Mouse (Mus musculus): ENCODE results near the gene Mrpl21. TPM values are rescaled to one million over a fixed set of nuclear protein-coding genes. Genes with fewer than 3 reads are reported as not detected.

The Mrpl21 gene
- 54.9 and 65.9 TPM in 2 replicates for total RNA-seq (2014; rRNA removed; ENCODE audit: low replicate concordance)
- 105 and 113 TPM in 2 replicates for polyA plus RNA-seq (2015; fragmentation: Nextera tagmentation; extraction: Ambion mirVana)

DNA sequence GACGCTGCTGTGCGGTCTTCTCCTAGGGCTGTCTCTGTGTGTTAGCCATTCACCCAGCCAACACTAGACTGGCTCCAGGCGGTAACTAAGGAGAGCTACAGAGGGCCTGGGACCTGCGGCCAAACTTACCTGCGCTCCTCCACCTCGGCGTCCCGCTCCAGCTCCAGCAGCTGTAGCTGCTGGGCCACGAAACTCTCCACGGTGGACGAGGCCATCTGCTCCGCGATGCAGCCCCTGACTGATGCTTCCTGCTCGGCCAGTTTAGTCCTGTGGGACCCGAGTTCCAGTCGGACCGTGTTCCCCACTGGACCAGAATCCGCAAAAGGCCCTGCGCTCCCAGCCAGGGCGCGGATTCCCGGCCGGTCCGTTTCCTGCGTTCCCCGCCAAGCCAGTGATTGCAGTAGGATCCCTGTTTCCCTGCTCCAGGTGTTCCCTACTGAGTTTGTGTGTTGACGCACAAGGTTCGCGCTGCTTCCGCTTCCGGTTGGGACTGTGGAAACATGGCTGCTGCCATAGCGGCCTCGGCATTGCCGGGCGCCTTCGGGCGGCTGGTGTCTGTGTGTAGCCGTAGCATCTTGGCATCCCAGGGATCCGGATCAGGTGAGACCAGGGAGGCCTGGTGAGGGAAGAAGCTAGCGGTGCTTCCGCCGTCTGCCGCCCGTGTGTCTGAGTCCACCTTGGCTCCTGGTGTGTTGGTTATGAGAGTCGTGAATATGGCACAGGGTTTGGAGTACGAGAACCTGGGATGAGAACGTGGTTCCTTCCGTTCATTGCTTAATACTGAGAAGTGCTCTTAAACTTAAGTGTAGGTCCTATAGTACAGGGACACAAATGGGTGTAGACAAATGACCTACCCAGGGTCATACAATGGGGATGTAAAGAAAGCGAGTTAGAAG is at the start of gene Mrpl21, which contains the start of gene Ighmbp2:
Gene Mrpl21 (plus strand): TSS at position 330 of the 896 bp plus-strand sequence.
Gene Ighmbp2 (minus strand): TSS at position 446 of the 896 bp plus-strand sequence.
- TF ChIP-seq EP300 (IDR thresholded peaks at IDR 0.05; ENCODE audit: low read depth) (0 out of 2 replicates have a peak, but pooled peaks have one; percentile 27), CTCF (IDR thresholded peaks at IDR 0.05; ENCODE audit: low read depth) (no peak)

DNA sequence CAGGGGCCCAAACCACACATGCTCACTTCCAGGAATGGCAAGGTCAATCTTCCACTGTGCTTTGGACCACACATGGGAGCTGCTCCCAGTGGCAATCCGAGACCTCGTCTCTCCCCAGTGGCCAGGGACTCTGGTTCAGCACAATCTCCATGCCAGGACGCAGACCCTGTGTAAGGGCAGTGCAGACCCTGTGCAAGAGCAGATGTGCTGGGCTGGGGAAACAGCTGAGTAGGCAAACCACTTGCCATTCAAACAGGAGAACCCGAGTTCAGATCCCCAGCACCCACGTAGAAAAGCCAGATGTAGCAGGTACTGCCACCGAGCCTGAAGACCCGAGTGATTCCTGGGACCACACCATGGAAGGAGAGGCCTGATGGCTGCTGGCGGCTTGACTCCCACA is 22.7 kb upstream of the Mrpl21 start:
- Histone ChIP-seq H3K27me3 (ENCODE audit: control insufficient read depth, insufficient read depth, low read length) (no peaks in the 10 kb centered on the region), H3K36me3 (replicated peaks; ENCODE audit: control insufficient read depth, insufficient read depth, low read length) (peaks cover 30% of the 10 kb centered on the region), H3K4me3 (ENCODE audit: low read depth, low read length) (no peak overlapping the region), H3K9me3 (replicated peaks; ENCODE audit: control insufficient read depth, low read length) (no peaks in the 10 kb centered on the region), H3K27ac (ENCODE audit: low read depth) (no peak overlapping the region), H3K4me2 (ENCODE audit: low read depth, low read length) (no peak overlapping the region), H3K4me1 (ENCODE audit: control insufficient read depth, insufficient read depth) (no peaks in the 10 kb centered on the region), H3K9ac (replicated peaks; ENCODE audit: low read depth, low read length) (no peak overlapping the region)
- TF ChIP-seq EP300 (IDR thresholded peaks at IDR 0.05; ENCODE audit: low read depth) (no peak), CTCF (IDR thresholded peaks at IDR 0.05; ENCODE audit: low read depth) (no peak)
- ATAC-seq (ENCODE audit: insufficient read depth, low read depth) (no peak), DNase-seq (ENCODE audit: low spot score) (no peak)
- 84% methylated on average over 8 of the region's 8 CpGs for WGBS

More for the DNA sequence above, at the start of gene Mrpl21, which contains the start of gene Ighmbp2:
- under 1% methylated on average over 49 of the region's 49 CpGs for WGBS
- peak; percentile 94 for ATAC-seq (ENCODE audit: insufficient read depth, low read depth)
- peak; percentile 89 for DNase-seq (ENCODE audit: low spot score)
- peak within 1 kb of the TSS; percentile 78 for H3K4me3 ChIP-seq (ENCODE audit: low read depth, low read length)
- H3K27me3 ChIP-seq (ENCODE audit: control insufficient read depth, insufficient read depth, low read length) = no peaks in the 10 kb centered on the region
- H3K27ac ChIP-seq (ENCODE audit: low read depth) = peak within 1 kb of the TSS; percentile 11
- H3K9ac ChIP-seq (replicated peaks; ENCODE audit: low read depth, low read length) = peak within 1 kb of the TSS; percentile 80
- H3K4me2 ChIP-seq (ENCODE audit: low read depth, low read length) = peak within 1 kb of the TSS; percentile 90
- H3K9me3 ChIP-seq (replicated peaks; ENCODE audit: control insufficient read depth, low read length) = no peaks in the 10 kb centered on the region
- peaks cover 35% of the 10 kb centered on the region for H3K36me3 ChIP-seq (replicated peaks; ENCODE audit: control insufficient read depth, insufficient read depth, low read length)
- H3K4me1 ChIP-seq (ENCODE audit: control insufficient read depth, insufficient read depth) = peaks cover 16% of the 10 kb centered on the region

- no peak for DNase-seq (ENCODE audit: low spot score)
- H3K36me3 ChIP-seq (replicated peaks; ENCODE audit: control insufficient read depth, insufficient read depth, low read length) = peaks cover 36% of the 10 kb centered on the region
- WGBS = 82% methylated on average over 3 of the region's 3 CpGs
These were observed 22.1 kb upstream of the Mrpl21 start for GRCm38 (mm10) chr19:3260591-3260990.

DNA sequence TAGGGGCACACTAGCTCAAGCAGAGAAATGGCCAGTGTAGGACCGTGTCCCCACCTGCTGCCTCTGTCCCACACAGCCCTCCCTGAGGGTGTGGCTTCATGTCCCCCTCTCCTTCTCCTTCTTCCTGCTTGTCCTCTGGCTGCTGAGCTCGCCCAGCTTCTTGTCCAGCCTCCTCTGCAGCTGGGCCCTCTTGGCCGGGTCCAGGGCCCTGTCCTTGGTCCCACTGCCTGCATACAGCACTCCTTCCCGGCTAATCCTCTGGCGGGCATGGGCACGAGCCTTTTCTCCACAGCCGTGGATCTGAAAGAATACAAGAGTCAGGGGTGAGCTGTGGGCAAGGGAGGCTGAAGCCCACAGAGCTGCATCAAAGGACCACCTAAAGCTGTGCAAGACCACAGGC is 21.4 kb upstream of the Mrpl21 start:
- DNase-seq (ENCODE audit: low spot score) (no peak), ATAC-seq (ENCODE audit: insufficient read depth, low read depth) (no peak)
- Histone ChIP-seq H3K9ac (replicated peaks; ENCODE audit: low read depth, low read length) (no peak overlapping the region), H3K27me3 (ENCODE audit: control insufficient read depth, insufficient read depth, low read length) (no peaks in the 10 kb centered on the region), H3K27ac (ENCODE audit: low read depth) (no peak overlapping the region), H3K4me2 (ENCODE audit: low read depth, low read length) (no peak overlapping the region), H3K9me3 (replicated peaks; ENCODE audit: control insufficient read depth, low read length) (no peaks in the 10 kb centered on the region), H3K4me3 (ENCODE audit: low read depth, low read length) (no peak overlapping the region), H3K4me1 (ENCODE audit: control insufficient read depth, insufficient read depth) (no peaks in the 10 kb centered on the region), H3K36me3 (replicated peaks; ENCODE audit: control insufficient read depth, insufficient read depth, low read length) (peaks cover 43% of the 10 kb centered on the region)
- WGBS = 82% methylated on average over 7 of the region's 7 CpGs
- TF ChIP-seq EP300 (IDR thresholded peaks at IDR 0.05; ENCODE audit: low read depth) (no peak), CTCF (IDR thresholded peaks at IDR 0.05; ENCODE audit: low read depth) (no peak)

More at GRCm38 (mm10) chr19:3260591-3260990, 22.1 kb upstream of the Mrpl21 start:
- Histone ChIP-seq H3K9me3 (replicated peaks; ENCODE audit: control insufficient read depth, low read length) (no peaks in the 10 kb centered on the region), H3K4me2 (ENCODE audit: low read depth, low read length) (no peak overlapping the region), H3K9ac (replicated peaks; ENCODE audit: low read depth, low read length) (no peak overlapping the region), H3K27me3 (ENCODE audit: control insufficient read depth, insufficient read depth, low read length) (no peaks in the 10 kb centered on the region), H3K4me3 (ENCODE audit: low read depth, low read length) (no peak overlapping the region), H3K27ac (ENCODE audit: low read depth) (no peak overlapping the region), H3K4me1 (ENCODE audit: control insufficient read depth, insufficient read depth) (no peaks in the 10 kb centered on the region)
- no peak for ATAC-seq (ENCODE audit: insufficient read depth, low read depth)
- TF ChIP-seq EP300 (IDR thresholded peaks at IDR 0.05; ENCODE audit: low read depth) (no peak), CTCF (IDR thresholded peaks at IDR 0.05; ENCODE audit: low read depth) (no peak)

DNA sequence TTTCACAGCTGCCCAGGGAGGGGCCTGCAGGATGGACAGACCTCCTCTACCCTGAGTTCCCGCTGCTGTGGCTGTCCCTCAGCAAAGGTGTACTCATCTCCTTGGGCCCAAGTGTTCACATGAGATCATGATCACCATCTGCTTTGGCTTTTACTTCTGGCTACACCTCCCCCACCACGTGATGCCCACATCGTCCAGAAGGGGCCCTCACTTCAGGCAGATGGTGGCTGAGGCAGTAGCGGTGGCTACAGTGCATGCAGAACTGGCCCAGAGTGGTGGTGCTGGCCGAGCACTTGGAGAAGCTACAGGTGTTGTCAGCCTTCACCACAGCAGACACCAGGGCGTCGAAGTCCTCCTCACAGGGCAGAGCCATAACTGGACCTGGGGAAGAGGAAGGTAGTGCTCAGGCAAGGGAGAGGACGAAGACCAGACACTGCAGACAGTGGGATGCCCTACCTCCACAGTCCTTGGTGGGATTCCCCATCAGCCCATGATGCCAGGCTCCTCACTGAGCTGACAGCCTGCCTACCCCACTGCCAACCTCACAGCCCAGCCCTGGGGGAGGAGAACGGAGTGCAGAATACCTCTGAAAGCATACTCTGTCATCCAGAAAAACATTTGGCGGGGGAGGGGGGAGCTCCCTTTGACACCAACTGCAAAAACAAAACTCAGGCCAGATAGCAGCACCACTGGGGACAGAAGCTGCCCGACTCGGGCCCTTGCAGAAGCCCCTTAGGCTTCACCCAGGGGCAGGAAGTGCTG is 20.8 kb upstream of the Mrpl21 start:
- TF ChIP-seq EP300 (IDR thresholded peaks at IDR 0.05; ENCODE audit: low read depth) (no peak), CTCF (IDR thresholded peaks at IDR 0.05; ENCODE audit: low read depth) (no peak)
- no peak overlapping the region for H3K4me2 ChIP-seq (ENCODE audit: low read depth, low read length)
- no peak overlapping the region for H3K27ac ChIP-seq (ENCODE audit: low read depth)
- no peaks in the 10 kb centered on the region for H3K27me3 ChIP-seq (ENCODE audit: control insufficient read depth, insufficient read depth, low read length)
- H3K4me1 ChIP-seq (ENCODE audit: control insufficient read depth, insufficient read depth) = no peaks in the 10 kb centered on the region
- 79% methylated on average over 12 of the region's 12 CpGs for WGBS
- no peak overlapping the region for H3K4me3 ChIP-seq (ENCODE audit: low read depth, low read length)
- H3K36me3 ChIP-seq (replicated peaks; ENCODE audit: control insufficient read depth, insufficient read depth, low read length) = peaks cover 49% of the 10 kb centered on the region
- no peak for DNase-seq (ENCODE audit: low spot score)
- no peak for ATAC-seq (ENCODE audit: insufficient read depth, low read depth)
- H3K9me3 ChIP-seq (replicated peaks; ENCODE audit: control insufficient read depth, low read length) = no peaks in the 10 kb centered on the region
- no peak overlapping the region for H3K9ac ChIP-seq (replicated peaks; ENCODE audit: low read depth, low read length)

All from heart, postnatal 0 days (tissue).